Mouse (Mus musculus) forebrain, postnatal 0 days (tissue): Measurements from ENCODE around the gene Igsf23. TPM values are rescaled to one million over a fixed set of nuclear protein-coding genes. Genes with fewer than 3 reads are reported as not detected.

ENCODE experiments used
- ATAC-seq: fragments of 200-750 bp; cut with Nextera tagmentation; 2 replicates; pipeline ENCODE4 v1.8.0; 2017; ENCODE audit warnings: mild to moderate bottlenecking, moderate library complexity
- DNase-seq: peaks from one replicate; pipeline ENCODE4 v3.0.0-alpha.2; 2015
- H3K27ac ChIP-seq: fragments of 300-500 bp; sonication (generic); 2 replicates; pipeline ENCODE4 v1.5.1; 2014; ENCODE audit warnings: low read depth, mild to moderate bottlenecking, antibody characterized with exemption, low read length, moderate library complexity, mixed read lengths
- H3K27me3 ChIP-seq: fragments of 300-500 bp; sonication (generic); 2 replicates; pipeline ENCODE4 v1.6.1; 2014; ENCODE audit warnings: mild to moderate bottlenecking, low read length, mixed read lengths; ENCODE audit not compliant: insufficient read depth
- H3K36me3 ChIP-seq: fragments of 300-500 bp; sonication (generic); 2 replicates; pipeline ENCODE4 v1.6.1; 2014; ENCODE audit warnings: mild to moderate bottlenecking, moderate library complexity; ENCODE audit not compliant: insufficient read depth
- H3K4me1 ChIP-seq: fragments of 300-500 bp; sonication (generic); 2 replicates; pipeline ENCODE4 v1.6.1; 2014; ENCODE audit warnings: antibody characterized with exemption; ENCODE audit not compliant: insufficient read depth
- H3K4me2 ChIP-seq: fragments of 300-500 bp; sonication (generic); 2 replicates; pipeline ENCODE4 v1.6.1; 2014; ENCODE audit warnings: low read depth, mild to moderate bottlenecking, moderate library complexity
- H3K4me3 ChIP-seq: fragments of 300-500 bp; sonication (generic); 2 replicates; pipeline ENCODE4 v1.5.1; 2014; ENCODE audit warnings: low read depth, low read length, mixed read lengths
- H3K9ac ChIP-seq: fragments of 300-500 bp; sonication (generic); 2 replicates; pipeline ENCODE4 v1.6.1; 2014; ENCODE audit warnings: mild to moderate bottlenecking
- H3K9me3 ChIP-seq: fragments of 300-500 bp; sonication (generic); 2 replicates; pipeline ENCODE4 v1.6.1; 2016; ENCODE audit warnings: low read length
- CTCF ChIP-seq: sonication (generic); IDR thresholded peaks from 2 replicates; pipeline ENCODE4 v1.5.1; 2016; ENCODE audit warnings: antibody characterized with exemption, control low read depth, low read depth
- whole genome bisulfite sequencing: fragments of 180-500 bp; shearing (Covaris S2); extraction: QIAGEN DNeasy Blood & Tissue Kit; methylation state at CpG from one replicate; pipeline ENCODE4 v1.1.7; 2014; 5-methylcytosine and 5-hydroxymethylcytosine counted together
- polyA plus RNA-seq: library from polyadenylated mRNA; unstranded; fragments of >200 nt; fragmentation: Nextera tagmentation; extraction: Ambion mirVana; gene quantifications from 2 replicates; pipeline ENCODE4 v1.2.1, GENCODE M21; 2015
- total RNA-seq: library from RNA; depleted of rRNA; stranded (reverse); fragments of >200 nt; gene quantifications from 2 replicates; pipeline ENCODE4 v1.2.3, GENCODE M21; 2014

Gene Igsf23
- total and polyA plus RNA-seq, 2 experiments from 2014 or later = not detected

GRCm38 (mm10) chr7:19948956-19949355 lies 1.6 kb downstream of the Igsf23 start:
- ATAC-seq (no peak), DNase-seq (no peak)
- H3K27me3 ChIP-seq = no peaks in the 10 kb centered on the region
- no peaks in the 10 kb centered on the region for H3K36me3 ChIP-seq
- WGBS = 82% methylated on average over 12 of the region's 12 CpGs
- TF ChIP-seq CTCF = no peak
- H3K9ac ChIP-seq = no peak overlapping the region
- no peak overlapping the region for H3K4me3 ChIP-seq
- no peak overlapping the region for H3K4me2 ChIP-seq
- H3K27ac ChIP-seq = no peak overlapping the region
- H3K9me3 ChIP-seq = no peaks in the 10 kb centered on the region
- no peaks in the 10 kb centered on the region for H3K4me1 ChIP-seq

DNA sequence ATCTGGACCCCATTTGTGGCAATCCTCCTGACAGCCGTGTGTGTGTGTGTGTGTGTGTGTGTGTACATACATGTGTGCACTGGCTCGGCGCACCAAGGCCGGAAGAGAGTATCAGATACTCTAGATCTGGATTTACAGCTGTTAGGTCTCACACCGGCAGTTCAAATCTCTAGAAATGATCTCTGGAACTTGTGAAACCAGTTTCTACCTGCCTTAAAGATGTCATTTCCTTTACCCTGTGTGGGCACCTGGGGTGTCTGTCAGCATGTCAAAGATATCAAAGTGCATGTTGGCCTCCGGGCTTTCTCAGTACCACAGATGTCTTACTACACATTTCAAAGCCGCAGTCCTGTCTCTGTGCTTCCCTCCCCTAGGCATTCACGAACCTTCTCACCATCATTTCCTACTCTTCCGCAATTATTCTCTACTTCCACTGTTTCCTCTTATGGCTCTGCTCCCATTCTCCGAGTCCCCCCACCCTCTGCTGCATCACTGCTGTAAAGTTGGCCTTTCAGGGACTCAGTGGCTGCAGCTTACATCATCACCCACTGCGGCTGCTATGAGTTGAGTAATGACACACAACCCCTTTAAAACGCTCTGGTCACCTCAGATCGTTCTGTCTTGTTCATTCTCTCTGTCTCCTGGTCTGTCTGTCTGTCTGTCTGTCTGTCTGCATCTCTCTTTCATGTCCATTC lies 4.6 kb downstream of the Igsf23 start:
- no peak for DNase-seq
- TF ChIP-seq CTCF = no peak
- Histone ChIP-seq H3K27me3 (no peaks in the 10 kb centered on the region), H3K27ac (no peak overlapping the region), H3K4me1 (no peaks in the 10 kb centered on the region), H3K9ac (no peak overlapping the region), H3K4me2 (no peak overlapping the region), H3K36me3 (no peaks in the 10 kb centered on the region), H3K4me3 (no peak overlapping the region), H3K9me3 (no peaks in the 10 kb centered on the region)
- WGBS = 88% methylated on average over 13 of the region's 13 CpGs
- no peak for ATAC-seq

GRCm38 (mm10) chr7:19945201-19945600 lies 5.4 kb downstream of the Igsf23 start:
- WGBS = 87% methylated on average over 5 of the region's 5 CpGs
- no peaks in the 10 kb centered on the region for H3K4me1 ChIP-seq
- no peak for ATAC-seq

DNA sequence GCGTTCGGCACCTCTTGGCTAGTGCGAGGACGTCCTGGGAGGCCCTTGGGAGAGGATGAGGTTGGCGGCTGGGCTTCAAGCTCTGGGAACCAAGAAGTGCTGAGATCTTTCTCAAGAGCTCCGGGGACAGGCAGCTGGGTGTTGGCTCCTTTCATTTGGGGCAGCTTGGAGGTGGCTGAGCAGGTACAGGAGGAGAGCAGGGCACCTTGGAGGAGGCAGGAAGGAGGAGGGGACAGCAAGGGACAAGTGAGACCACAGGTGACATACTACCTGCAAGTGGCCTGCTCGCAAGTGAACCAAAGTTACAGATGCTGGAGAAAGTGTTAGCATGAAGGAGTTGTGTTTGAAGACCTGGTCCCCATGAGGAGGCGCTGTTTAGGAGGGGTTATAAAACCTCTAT lies 5.8 kb downstream of the Igsf23 start:
- Histone ChIP-seq H3K27me3 (no peaks in the 10 kb centered on the region), H3K4me1 (no peaks in the 10 kb centered on the region), H3K9ac (no peak overlapping the region), H3K4me3 (no peak overlapping the region), H3K36me3 (no peaks in the 10 kb centered on the region), H3K9me3 (no peaks in the 10 kb centered on the region), H3K27ac (no peak overlapping the region), H3K4me2 (no peak overlapping the region)
- no peak for TF ChIP-seq CTCF
- WGBS = 94% methylated on average over 8 of the region's 8 CpGs
- no peak for DNase-seq
- no peak for ATAC-seq

More at GRCm38 (mm10) chr7:19945201-19945600, 5.4 kb downstream of the Igsf23 start:
- no peak overlapping the region for H3K4me3 ChIP-seq
- H3K9ac ChIP-seq = no peak overlapping the region
- no peaks in the 10 kb centered on the region for H3K9me3 ChIP-seq
- H3K4me2 ChIP-seq = no peak overlapping the region
- no peak for TF ChIP-seq CTCF
- H3K27me3 ChIP-seq = no peaks in the 10 kb centered on the region
- H3K36me3 ChIP-seq = no peaks in the 10 kb centered on the region
- no peak overlapping the region for H3K27ac ChIP-seq
- no peak for DNase-seq

GRCm38 (mm10) chr7:19940256-19940655 lies 10.3 kb downstream of the Igsf23 start:
- Histone ChIP-seq H3K9me3 (no peaks in the 10 kb centered on the region), H3K4me3 (no peak overlapping the region), H3K27ac (no peak overlapping the region), H3K4me1 (no peaks in the 10 kb centered on the region), H3K36me3 (no peaks in the 10 kb centered on the region), H3K9ac (no peak overlapping the region), H3K27me3 (no peaks in the 10 kb centered on the region), H3K4me2 (no peak overlapping the region)
- DNase-seq = no peak
- 52% methylated on average over 5 of the region's 6 CpGs for WGBS
- no peak for ATAC-seq
- TF ChIP-seq CTCF = no peak

GRCm38 (mm10) chr7:19939555-19940235 lies 10.9 kb downstream of the Igsf23 start:
- DNase-seq (no peak), ATAC-seq (no peak)
- no peak overlapping the region for H3K4me3 ChIP-seq
- no peaks in the 10 kb centered on the region for H3K27me3 ChIP-seq
- WGBS = 57% methylated on average over 12 of the region's 12 CpGs
- no peaks in the 10 kb centered on the region for H3K9me3 ChIP-seq
- H3K4me1 ChIP-seq = no peaks in the 10 kb centered on the region
- no peak overlapping the region for H3K4me2 ChIP-seq
- H3K9ac ChIP-seq = no peak overlapping the region
- no peak for TF ChIP-seq CTCF
- H3K36me3 ChIP-seq = no peaks in the 10 kb centered on the region
- no peak overlapping the region for H3K27ac ChIP-seq

DNA sequence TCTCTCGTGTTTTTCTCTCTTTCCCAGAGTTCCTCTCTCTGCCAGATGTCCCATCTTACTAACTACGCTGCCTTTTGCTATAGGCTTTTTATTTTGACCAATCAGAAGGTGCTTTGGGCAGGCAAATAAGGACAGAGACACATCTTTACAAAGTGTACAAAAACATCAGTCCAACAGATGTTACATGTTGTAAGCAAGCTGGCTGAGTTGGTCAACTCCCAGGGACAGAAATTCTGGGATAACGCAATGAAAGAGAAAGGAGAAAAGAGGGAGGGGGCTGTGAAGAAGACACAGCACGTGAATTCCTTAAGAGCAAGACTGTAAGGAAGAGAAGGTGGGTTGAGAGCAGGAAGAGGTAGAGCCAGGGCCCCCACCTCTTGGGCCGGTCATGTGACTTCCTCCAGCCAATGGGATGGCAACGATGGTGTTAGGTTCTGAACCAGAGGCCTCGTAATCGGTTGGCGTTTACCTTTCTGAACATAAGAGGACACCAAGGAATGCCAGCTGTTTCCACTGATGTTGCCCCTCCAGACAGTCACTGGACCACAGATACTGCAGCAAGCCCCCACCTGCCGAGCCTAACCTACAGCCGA lies 13.2 kb downstream of the Igsf23 start:
- Histone ChIP-seq H3K27me3 (no peaks in the 10 kb centered on the region), H3K9me3 (no peaks in the 10 kb centered on the region), H3K9ac (no peak overlapping the region), H3K4me3 (no peak overlapping the region), H3K27ac (no peak overlapping the region), H3K4me1 (no peaks in the 10 kb centered on the region), H3K36me3 (no peaks in the 10 kb centered on the region), H3K4me2 (no peak overlapping the region)
- DNase-seq (no peak), ATAC-seq (no peak)
- TF ChIP-seq CTCF = no peak
- WGBS = 79% methylated on average over 11 of the region's 11 CpGs
